Mouse (Mus musculus): ENCODE data around the gene Slc35a5.
A peak's percentile ranks its signal among the peaks of the same experiment; 100 is the strongest.

Gene Slc35a5

DNA sequence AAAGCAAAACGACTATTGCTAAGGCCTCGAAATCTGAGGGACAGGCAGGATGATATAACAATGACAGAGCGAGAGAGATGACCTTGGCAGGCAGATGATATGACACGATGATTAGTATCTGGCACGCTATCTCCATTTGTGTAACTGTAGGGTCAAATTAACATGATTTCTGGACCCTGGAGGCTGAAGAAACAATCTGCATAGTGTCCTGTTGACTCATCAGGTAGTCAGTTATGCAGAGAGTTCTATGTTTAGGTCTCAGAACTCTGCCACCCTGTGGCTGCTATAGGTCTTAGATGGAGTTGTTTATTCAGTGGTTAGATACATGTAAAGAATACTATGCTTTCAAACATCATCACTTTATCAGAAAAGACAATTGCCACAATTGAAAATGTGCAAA, 16.8 kb downstream of the Slc35a5 start:
- H3K27me3 ChIP-seq (ENCODE audit: control insufficient read depth, insufficient read depth, low read length, poor library complexity, severe bottlenecking), result no peaks in the 10 kb centered on the region
- H3K36me3 ChIP-seq (ENCODE audit: control insufficient read depth, insufficient read depth, low read length, poor library complexity, severe bottlenecking), result peaks cover 9% of the 10 kb centered on the region; the same call in 1 of the 2 replicates
- peak; percentile 14 for DNase-seq (ENCODE audit: low read depth, low spot score)

GRCm38 (mm10) chr16:45127936-45128710, 30.4 kb downstream of the Slc35a5 start:
- no peak for DNase-seq (ENCODE audit: low read depth, low spot score)
- Histone ChIP-seq H3K36me3 (ENCODE audit: control insufficient read depth, insufficient read depth, low read length, poor library complexity, severe bottlenecking) (no peaks in the 10 kb centered on the region), H3K27me3 (ENCODE audit: control insufficient read depth, insufficient read depth, low read length, poor library complexity, severe bottlenecking) (no peaks in the 10 kb centered on the region)

GRCm38 (mm10) chr16:45124230-45125203, 34.0 kb downstream of the Slc35a5 start:
- no peak for DNase-seq (ENCODE audit: low read depth, low spot score)
- no peaks in the 10 kb centered on the region for H3K27me3 ChIP-seq (ENCODE audit: control insufficient read depth, insufficient read depth, low read length, poor library complexity, severe bottlenecking)
- H3K36me3 ChIP-seq (ENCODE audit: control insufficient read depth, insufficient read depth, low read length, poor library complexity, severe bottlenecking), result no peaks in the 10 kb centered on the region

DNA sequence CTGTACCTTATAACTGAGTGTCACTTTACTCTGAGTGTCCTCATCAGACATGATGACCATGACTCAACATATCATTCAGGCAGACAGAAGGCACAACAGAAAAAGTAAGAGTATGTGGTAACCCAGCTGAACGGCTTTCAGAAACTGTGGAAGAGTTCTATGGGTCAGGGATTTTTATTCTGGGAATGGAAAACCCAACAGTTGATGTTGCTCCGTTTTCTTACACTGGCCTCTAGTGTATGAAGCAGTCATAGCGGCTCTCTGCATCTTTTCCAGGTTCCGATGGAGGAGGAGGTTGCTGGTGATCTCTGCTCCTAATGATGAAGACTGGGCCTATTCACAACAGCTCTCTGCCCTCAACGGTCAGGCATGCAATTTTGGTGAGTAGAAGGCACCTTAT, 35.9 kb downstream of the Slc35a5 start:
- DNase-seq (ENCODE audit: low read depth, low spot score), result no peak
- Histone ChIP-seq H3K27me3 (ENCODE audit: control insufficient read depth, insufficient read depth, low read length, poor library complexity, severe bottlenecking) (no peaks in the 10 kb centered on the region), H3K36me3 (ENCODE audit: control insufficient read depth, insufficient read depth, low read length, poor library complexity, severe bottlenecking) (no peaks in the 10 kb centered on the region)

DNA sequence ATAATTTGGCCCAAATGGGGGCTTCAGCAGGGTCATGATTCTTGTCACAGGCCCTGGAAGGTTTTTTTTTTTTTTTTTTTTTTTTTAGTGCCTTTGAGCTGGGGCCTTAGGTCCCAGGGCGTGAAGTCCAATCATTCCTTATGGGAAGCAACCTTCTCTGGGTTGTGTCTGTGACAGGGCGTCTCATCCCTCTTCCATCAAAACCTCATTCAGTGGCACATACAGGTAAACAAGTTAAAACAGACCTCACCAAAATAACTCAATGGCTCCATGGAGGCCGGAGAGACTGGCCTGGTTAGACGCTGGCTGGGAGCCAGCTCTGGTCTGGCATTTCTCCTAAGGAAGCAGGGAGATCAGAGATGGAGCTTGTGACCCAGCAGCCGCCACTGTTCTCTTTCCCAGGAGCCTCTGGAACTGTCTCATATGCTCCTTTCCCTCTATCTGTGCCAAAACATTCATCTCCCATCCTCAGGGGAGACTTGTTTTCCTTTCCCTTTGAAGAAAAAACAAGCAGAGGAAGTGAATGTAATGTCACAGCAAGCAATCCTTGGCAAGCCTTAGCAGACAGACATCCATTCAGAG, 37.6 kb downstream of the Slc35a5 start:
- DNase-seq (ENCODE audit: low read depth, low spot score), result no peak
- no peaks in the 10 kb centered on the region for H3K27me3 ChIP-seq (ENCODE audit: control insufficient read depth, insufficient read depth, low read length, poor library complexity, severe bottlenecking)

DNA sequence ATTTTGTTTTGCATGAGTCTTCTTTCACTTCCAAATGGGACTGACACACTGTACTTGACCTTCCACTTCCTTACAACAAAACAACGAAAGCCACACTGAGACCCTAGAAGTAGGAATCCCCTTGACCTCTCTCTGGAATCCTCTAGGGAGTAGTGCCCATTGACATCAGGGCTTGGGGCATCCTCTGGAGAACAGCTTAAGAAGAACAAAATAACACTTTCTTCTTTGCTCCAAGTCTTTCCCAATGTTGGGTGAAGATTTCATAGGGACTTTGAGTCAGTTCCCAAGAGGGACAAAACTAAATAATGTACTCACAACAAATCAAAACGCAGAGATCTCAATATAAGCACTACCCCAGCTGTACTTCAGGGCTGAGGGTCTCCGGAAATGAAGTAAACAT, 39.7 kb downstream of the Slc35a5 start:
- H3K36me3 ChIP-seq (ENCODE audit: control insufficient read depth, insufficient read depth, low read length, poor library complexity, severe bottlenecking), result no peaks in the 10 kb centered on the region
- DNase-seq (ENCODE audit: low read depth, low spot score), result no peak

More for the DNA sequence above, 37.6 kb downstream of the Slc35a5 start:
- H3K36me3 ChIP-seq (ENCODE audit: control insufficient read depth, insufficient read depth, low read length, poor library complexity, severe bottlenecking), result no peaks in the 10 kb centered on the region

DNA sequence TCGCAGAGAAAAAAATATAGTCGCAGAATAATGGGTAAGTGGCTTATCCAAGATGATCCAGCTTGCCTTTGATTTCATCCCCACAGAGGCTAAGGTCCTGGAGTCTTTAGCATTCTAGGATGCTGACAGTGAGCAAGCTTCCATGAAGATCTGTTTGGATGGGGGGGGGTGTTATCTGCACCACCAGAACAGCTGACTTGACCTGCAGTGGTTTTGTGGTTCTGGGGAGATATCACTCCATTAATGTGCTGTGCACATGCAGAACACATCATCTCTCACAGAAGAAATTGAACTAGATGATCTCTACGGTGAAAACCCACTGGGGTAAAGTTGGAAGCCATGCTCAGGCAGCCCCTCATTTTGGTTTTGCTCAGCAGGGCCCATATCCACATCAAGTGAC, 41.3 kb downstream of the Slc35a5 start:
- no peaks in the 10 kb centered on the region for H3K36me3 ChIP-seq (ENCODE audit: control insufficient read depth, insufficient read depth, low read length, poor library complexity, severe bottlenecking)
- no peaks in the 10 kb centered on the region for H3K27me3 ChIP-seq (ENCODE audit: control insufficient read depth, insufficient read depth, low read length, poor library complexity, severe bottlenecking)
- DNase-seq (ENCODE audit: low read depth, low spot score), result no peak

More for the DNA sequence above, 39.7 kb downstream of the Slc35a5 start:
- H3K27me3 ChIP-seq (ENCODE audit: control insufficient read depth, insufficient read depth, low read length, poor library complexity, severe bottlenecking), result no peaks in the 10 kb centered on the region

DNA sequence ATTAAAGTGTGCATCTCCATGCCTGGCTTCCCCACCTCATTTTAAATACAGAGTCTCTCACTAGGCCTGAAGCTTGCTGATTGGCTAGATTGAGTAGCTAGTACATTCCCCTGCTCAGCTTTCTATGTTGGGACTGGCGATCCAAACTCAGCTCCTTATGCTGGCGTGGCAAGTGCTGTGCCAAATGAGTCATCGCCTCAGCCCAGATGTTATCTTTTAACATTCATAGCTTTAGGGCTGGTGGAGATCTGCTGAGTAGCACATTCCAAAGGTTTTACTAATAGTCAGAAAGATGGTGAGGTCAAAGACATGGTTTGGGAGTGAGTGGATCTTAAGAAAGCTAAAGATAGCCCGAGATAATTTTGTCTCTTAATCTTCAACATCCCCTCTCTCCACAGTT, 48.0 kb downstream of the Slc35a5 start:
- DNase-seq (ENCODE audit: low read depth, low spot score), result no peak
- no peaks in the 10 kb centered on the region for H3K36me3 ChIP-seq (ENCODE audit: control insufficient read depth, insufficient read depth, low read length, poor library complexity, severe bottlenecking)
- H3K27me3 ChIP-seq (ENCODE audit: control insufficient read depth, insufficient read depth, low read length, poor library complexity, severe bottlenecking), result no peaks in the 10 kb centered on the region

- Histone ChIP-seq H3K36me3 (ENCODE audit: control insufficient read depth, insufficient read depth, low read length, poor library complexity, severe bottlenecking) (no peaks in the 10 kb centered on the region), H3K27me3 (ENCODE audit: control insufficient read depth, insufficient read depth, low read length, poor library complexity, severe bottlenecking) (no peaks in the 10 kb centered on the region)
- DNase-seq (ENCODE audit: low read depth, low spot score), result no peak
These were observed 50.2 kb downstream of the Slc35a5 start for GRCm38 (mm10) chr16:45108203-45108878.

DNA sequence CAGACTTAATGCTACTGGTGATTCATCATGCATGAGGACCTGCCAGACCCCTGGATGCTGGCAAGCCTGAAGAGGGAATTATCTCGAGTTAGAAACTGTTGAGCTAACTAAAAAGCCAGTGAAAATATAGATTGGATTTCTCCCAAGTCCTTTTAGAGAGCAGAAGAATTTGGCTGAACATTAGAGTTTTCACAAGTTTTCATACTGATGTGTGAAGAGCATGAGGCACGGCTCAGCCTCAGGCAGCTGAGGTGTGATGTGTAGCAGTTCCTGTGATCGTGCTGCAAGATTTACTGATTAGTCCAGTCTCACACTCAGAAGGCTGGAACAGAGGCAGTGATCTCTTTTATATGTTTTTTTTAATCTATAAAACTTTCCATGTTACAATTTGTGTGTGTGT, 53.5 kb downstream of the Slc35a5 start:
- no peaks in the 10 kb centered on the region for H3K36me3 ChIP-seq (ENCODE audit: control insufficient read depth, insufficient read depth, low read length, poor library complexity, severe bottlenecking)
- no peak for DNase-seq (ENCODE audit: low read depth, low spot score)

GRCm38 (mm10) chr16:45100892-45101291, 57.6 kb downstream of the Slc35a5 start:
- no peaks in the 10 kb centered on the region for H3K27me3 ChIP-seq (ENCODE audit: control insufficient read depth, insufficient read depth, low read length, poor library complexity, severe bottlenecking)
- no peaks in the 10 kb centered on the region for H3K36me3 ChIP-seq (ENCODE audit: control insufficient read depth, insufficient read depth, low read length, poor library complexity, severe bottlenecking)
- DNase-seq (ENCODE audit: low read depth, low spot score), result no peak

More for the DNA sequence above, 53.5 kb downstream of the Slc35a5 start:
- no peaks in the 10 kb centered on the region for H3K27me3 ChIP-seq (ENCODE audit: control insufficient read depth, insufficient read depth, low read length, poor library complexity, severe bottlenecking)

DNA sequence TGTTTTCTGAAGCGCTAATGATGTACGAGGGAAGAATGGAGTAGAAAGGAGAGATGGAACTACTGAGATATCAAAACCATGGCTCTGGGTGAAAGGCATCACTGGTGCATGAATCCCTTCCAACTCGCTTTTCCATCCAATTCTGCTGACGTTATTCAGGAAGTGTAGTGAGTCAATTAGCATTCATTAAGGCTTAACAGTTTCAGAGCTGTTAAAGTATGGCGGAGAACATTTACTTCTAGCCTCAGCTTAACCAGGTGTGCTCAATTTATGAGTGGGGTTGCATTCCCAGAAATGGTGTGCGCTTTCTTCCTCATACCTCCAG, 59.7 kb downstream of the Slc35a5 start:
- H3K36me3 ChIP-seq (ENCODE audit: control insufficient read depth, insufficient read depth, low read length, poor library complexity, severe bottlenecking), result no peaks in the 10 kb centered on the region
- DNase-seq (ENCODE audit: low read depth, low spot score), result no peak
- no peaks in the 10 kb centered on the region for H3K27me3 ChIP-seq (ENCODE audit: control insufficient read depth, insufficient read depth, low read length, poor library complexity, severe bottlenecking)

DNA sequence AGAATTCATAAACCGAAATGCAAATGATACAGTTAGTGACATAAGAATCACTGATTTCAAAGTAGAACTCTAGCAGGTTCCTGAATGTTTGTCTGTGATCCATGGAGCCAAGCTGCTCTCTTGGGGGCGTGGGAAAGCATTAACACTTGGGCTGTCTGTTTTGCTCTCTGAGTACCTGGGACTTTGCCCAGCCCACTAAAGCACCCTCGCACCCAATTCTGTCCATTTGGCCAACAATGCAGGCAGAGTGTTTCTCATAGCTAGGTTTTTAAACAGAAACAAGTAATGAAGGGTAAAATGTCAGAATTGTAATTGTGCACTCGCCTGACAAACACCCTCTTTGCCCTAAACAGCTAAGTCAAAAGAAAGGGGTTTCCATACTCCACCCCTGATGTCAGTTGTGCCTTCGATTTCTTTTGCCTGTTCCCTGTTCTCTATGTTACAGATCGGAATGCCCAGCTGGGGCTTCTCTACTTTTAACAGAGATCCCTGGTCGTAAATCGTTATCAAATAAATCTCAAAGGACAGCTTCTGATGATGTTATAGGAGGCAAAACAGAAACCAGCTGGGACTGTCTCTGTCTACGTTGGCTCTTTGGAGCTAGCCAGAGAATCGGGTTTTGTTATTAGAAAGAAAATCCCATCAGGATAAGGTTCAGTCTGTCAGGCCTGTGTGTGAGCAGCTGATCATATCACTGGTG, 60.2 kb downstream of the Slc35a5 start:
- DNase-seq (ENCODE audit: low read depth, low spot score), result no peak

DNA sequence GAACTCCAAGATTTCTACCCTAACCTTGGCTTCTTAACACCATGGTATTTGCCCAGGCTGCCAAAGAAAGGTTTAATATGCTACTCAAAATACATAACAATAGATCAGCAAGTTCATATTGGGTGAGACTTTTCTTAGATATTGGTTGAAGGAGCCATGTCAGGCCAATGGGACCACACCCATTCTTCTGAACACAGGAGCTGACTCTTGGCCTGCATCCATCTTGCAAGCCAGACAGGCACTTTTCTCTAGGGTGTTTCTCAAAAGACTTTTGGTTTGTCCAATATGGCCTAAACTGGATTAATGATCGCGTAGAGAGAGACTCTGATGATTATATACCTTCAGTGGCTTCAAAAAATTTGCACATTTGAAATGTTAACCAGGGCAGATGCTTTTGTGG, 61.0 kb downstream of the Slc35a5 start:
- DNase-seq (ENCODE audit: low read depth, low spot score), result no peak
- H3K27me3 ChIP-seq (ENCODE audit: control insufficient read depth, insufficient read depth, low read length, poor library complexity, severe bottlenecking), result no peaks in the 10 kb centered on the region

More for the DNA sequence above, 60.2 kb downstream of the Slc35a5 start:
- no peaks in the 10 kb centered on the region for H3K36me3 ChIP-seq (ENCODE audit: control insufficient read depth, insufficient read depth, low read length, poor library complexity, severe bottlenecking)
- no peaks in the 10 kb centered on the region for H3K27me3 ChIP-seq (ENCODE audit: control insufficient read depth, insufficient read depth, low read length, poor library complexity, severe bottlenecking)

More for the DNA sequence above, 61.0 kb downstream of the Slc35a5 start:
- H3K36me3 ChIP-seq (ENCODE audit: control insufficient read depth, insufficient read depth, low read length, poor library complexity, severe bottlenecking), result no peaks in the 10 kb centered on the region

Measured in splenic B cell, adult 2 months (primary cell).